ENCODE assay signal across 16 mouse cellular contexts in the genomic region with DNA sequence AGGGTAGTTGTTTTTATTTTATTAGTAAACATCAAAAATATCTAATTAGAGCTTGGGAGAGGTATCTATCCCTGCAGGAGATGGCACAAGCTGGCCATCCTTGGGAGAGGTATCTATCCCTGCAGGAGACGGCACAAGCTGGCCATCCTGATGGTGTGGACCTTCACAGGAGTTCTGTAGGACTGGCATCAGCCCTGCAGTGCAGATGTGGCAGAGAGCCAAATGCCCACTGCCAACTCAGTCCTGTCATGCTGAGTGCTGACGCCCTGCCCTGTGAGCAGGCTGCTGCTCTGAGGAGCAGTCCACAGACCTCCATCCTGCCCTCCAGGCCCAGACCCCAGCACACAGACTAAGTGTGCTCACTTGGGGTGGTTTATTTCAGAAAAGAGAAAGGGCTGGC. TPM values are rescaled to one million over a fixed set of nuclear protein-coding genes. Genes with fewer than 3 reads are reported as not detected.
A peak's percentile ranks its signal among the peaks of the same experiment; 100 is the strongest.
DNase-seq lines count a peak whose midpoint lies in the region; ATAC-seq and TF ChIP-seq lines count a peak whose summit lies in the region.
"Had no signal": no experiment of that assay in that cellular context is flagged by ENCODE, and none has a peak within 500 bp of the region (broad histone marks: within the 10 kb centered on the region; RNA-seq: fewer than 3 reads in every experiment).

No protein-coding gene starts in this region.

- ATAC-seq in hindbrain, postnatal 0 days = 0 out of 2 replicates have a peak, but pooled peaks have one; percentile 35
- no peak for ATAC-seq in hindbrain, embryonic 13.5 days (ENCODE audit: low FRiP score)
- ATAC-seq in cerebellum, adult (ENCODE audit: insufficient number of reproducible peaks, low FRiP score, low TSS enrichment) = peak; percentile 76; the same call in 1 of the 2 replicates

- H3K9me3 ChIP-seq in hindbrain, postnatal 0 days (ENCODE audit: low read length) = no peaks in the 10 kb centered on the region
- H3K9me3 ChIP-seq in hindbrain, embryonic 13.5 days = no peaks in the 10 kb centered on the region
- H3K9me3 ChIP-seq: hindbrain, embryonic 12.5 days; limb, embryonic 12.5 days; stomach, embryonic 15.5 days had no signal

- H3K9ac ChIP-seq in hindbrain, postnatal 0 days (replicated peaks; ENCODE audit: low read length) = no peak overlapping the region
- H3K9ac ChIP-seq in hindbrain, embryonic 13.5 days = no peak overlapping the region
- H3K9ac ChIP-seq: hindbrain, embryonic 12.5 days; limb, embryonic 12.5 days; stomach, embryonic 15.5 days had no signal

- H3K27ac ChIP-seq in hindbrain, postnatal 0 days = no peak overlapping the region
- H3K27ac ChIP-seq in hindbrain, embryonic 13.5 days = no peak overlapping the region
- H3K27ac ChIP-seq: hindbrain, embryonic 12.5 days; left cerebral cortex, adult 2 months; limb, embryonic 12.5 days; stomach, embryonic 15.5 days had no signal

- H3K4me3 ChIP-seq in hindbrain, postnatal 0 days (ENCODE audit: low read length) = no peak overlapping the region
- no peak overlapping the region for H3K4me3 ChIP-seq in hindbrain, embryonic 13.5 days
- H3K4me3 ChIP-seq: hindbrain, embryonic 12.5 days; left cerebral cortex, adult 2 months; limb, embryonic 12.5 days; stomach, embryonic 15.5 days had no signal

- H3K36me3 ChIP-seq in hindbrain, postnatal 0 days (ENCODE audit: insufficient read depth, low read length) = peaks cover 58% of the 10 kb centered on the region
- peaks cover 95% of the 10 kb centered on the region for H3K36me3 ChIP-seq in hindbrain, embryonic 13.5 days

- WGBS in hindbrain, postnatal 0 days = 49% methylated on average over 2 of the region's 2 CpGs
- 88% methylated on average over 2 of the region's 2 CpGs for WGBS in hindbrain, embryonic 13.5 days

- no peaks in the 10 kb centered on the region for H3K4me1 ChIP-seq in hindbrain, postnatal 0 days (ENCODE audit: insufficient read depth, low read length)
- H3K4me1 ChIP-seq in hindbrain, embryonic 13.5 days (replicated peaks) = 0 out of 2 replicates have a peak, but pooled peaks cover 4% of the 10 kb centered on the region
- H3K4me1 ChIP-seq: hindbrain, embryonic 12.5 days; limb, embryonic 12.5 days; stomach, embryonic 15.5 days had no signal

- peak; percentile 25 for DNase-seq in gastrocnemius, postnatal 10 days
- DNase-seq in gastrocnemius, postnatal 25 days = no peak
- DNase-seq in hindbrain, postnatal 0 days (ENCODE audit: low spot score) = peak; percentile 68
- DNase-seq in cerebellum, postnatal 10 days = peak; percentile 93 to 95
- DNase-seq in spleen, postnatal 4 days (ENCODE audit: low spot score in 2 of 2) = no peak
- no peak for DNase-seq in kidney, adult 11 months
- DNase-seq: kidney, adult 2 months; lung, postnatal 14 days; right cerebral cortex, adult 18-20 months; thymus, postnatal 14 days had no signal

- no peaks in the 10 kb centered on the region for H3K27me3 ChIP-seq in hindbrain, postnatal 0 days (ENCODE audit: insufficient read depth, low read length)
- H3K27me3 ChIP-seq in hindbrain, embryonic 13.5 days = no peaks in the 10 kb centered on the region
- H3K27me3 ChIP-seq: hindbrain, embryonic 12.5 days; limb, embryonic 12.5 days; stomach, embryonic 15.5 days had no signal

- H3K4me2 ChIP-seq in hindbrain, postnatal 0 days (ENCODE audit: low read depth, low read length) = no peak overlapping the region
- H3K4me2 ChIP-seq in hindbrain, embryonic 13.5 days = no peak overlapping the region
- H3K4me2 ChIP-seq: hindbrain, embryonic 12.5 days; limb, embryonic 12.5 days; stomach, embryonic 15.5 days had no signal

- no peak for TF ChIP-seq CTCF in hindbrain, postnatal 0 days (IDR thresholded peaks at IDR 0.05; ENCODE audit: low read depth)

RNA-seq across cellular contexts. Expression of a gene that starts 18.9 kb away (rescaled TPM):
- total RNA-seq in gastrocnemius, postnatal 10 days (2021) = 10 to 100 TPM; 29.5 to 34.8 TPM
- total RNA-seq in gastrocnemius, postnatal 25 days (2021) = 10 to 100 TPM; 25.7 to 42.1 TPM
- 98.7 and 106 TPM in 2 replicates for total RNA-seq in hindbrain, postnatal 0 days (2014; rRNA removed)
- 44.1 and 56.8 TPM in 2 replicates for polyA plus RNA-seq in hindbrain, postnatal 0 days (2015; fragmentation: Nextera tagmentation; extraction: Ambion mirVana)
- polyA plus RNA-seq in hindbrain, embryonic 13.5 days (2015; fragmentation: Nextera tagmentation; extraction: Ambion mirVana) = 50.8 and 68.5 TPM in 2 replicates

RNA-seq across cellular contexts. Expression of a gene that starts 19.5 kb away (rescaled TPM):
- total RNA-seq in gastrocnemius, postnatal 10 days (2021) = 100 to 1,000 TPM; 185 to 191 TPM
- total RNA-seq in gastrocnemius, postnatal 25 days (2021) = 100 to 1,000 TPM; 224 to 227 TPM
- 93.6 and 131 TPM in 2 replicates for total RNA-seq in hindbrain, postnatal 0 days (2014; rRNA removed)
- 148 and 150 TPM in 2 replicates for polyA plus RNA-seq in hindbrain, postnatal 0 days (2015; fragmentation: Nextera tagmentation; extraction: Ambion mirVana)
- 111 and 114 TPM in 2 replicates for polyA plus RNA-seq in hindbrain, embryonic 13.5 days (2015; fragmentation: Nextera tagmentation; extraction: Ambion mirVana)

Comparison
In these comparisons a context has a peak if more than half of its experiments do, and no peak if none do; other contexts are left out.
1. DNase-seq: peak in gastrocnemius, postnatal 10 days (single experiment), hindbrain, postnatal 0 days (single experiment) and cerebellum, postnatal 10 days (2 of 2); none in gastrocnemius, postnatal 25 days (single experiment), spleen, postnatal 4 days (0 of 2) and kidney, adult 11 months (single experiment).